Mouse (Mus musculus) heart, adult 9 months (tissue): ENCODE measurements around the gene Ltf.
A peak's percentile ranks its signal among the peaks of the same experiment; 100 is the strongest.

Experiments used
- DNase-seq, 2 experiments: peaks; one replicate each; pipeline ENCODE4 v3.0.0; 2022; ENCODE audit warnings: low spot score in 2 of 2

Gene Ltf

GRCm38 (mm10) chr9:111039966-111040365, 20.9 kb downstream of the Ltf start:
- DNase-seq = no peak

- DNase-seq = peak; percentile 72 to 73
Measured at GRCm38 (mm10) chr9:111042266-111042665, 23.2 kb downstream of the Ltf start.

GRCm38 (mm10) chr9:111046222-111046621, 27.2 kb downstream of the Ltf start:
- DNase-seq = no peak

GRCm38 (mm10) chr9:111047266-111047665, 28.2 kb downstream of the Ltf start:
- no peak for DNase-seq

GRCm38 (mm10) chr9:111048452-111048851, 29.4 kb downstream of the Ltf start:
- DNase-seq = no peak

GRCm38 (mm10) chr9:111054923-111055322, 35.9 kb downstream of the Ltf start:
- no peak for DNase-seq

- DNase-seq = no peak
Measured at GRCm38 (mm10) chr9:111055800-111056518, 36.9 kb downstream of the Ltf start.

- DNase-seq = no peak
Measured at GRCm38 (mm10) chr9:111056519-111056797, 37.4 kb downstream of the Ltf start.

- DNase-seq = peak; percentile 76 to 81
Measured at GRCm38 (mm10) chr9:111056798-111057543, 37.9 kb downstream of the Ltf start, which contains the start of gene Ccrl2. TSS of gene Ccrl2 (minus strand) at chr9:111057519.

- no peak for DNase-seq
Measured at GRCm38 (mm10) chr9:111057544-111058370, 38.7 kb downstream of the Ltf start.

GRCm38 (mm10) chr9:111058943-111059556, 40.0 kb downstream of the Ltf start:
- no peak for DNase-seq

GRCm38 (mm10) chr9:111062840-111063239, 43.8 kb downstream of the Ltf start:
- no peak for DNase-seq

- no peak for DNase-seq
Measured at GRCm38 (mm10) chr9:111067052-111067451, 48.0 kb downstream of the Ltf start.

- DNase-seq = peak; percentile 32 to 43
Measured at GRCm38 (mm10) chr9:111070546-111070961, 51.5 kb downstream of the Ltf start.

GRCm38 (mm10) chr9:111072175-111072574, 53.1 kb downstream of the Ltf start:
- peak; percentile 39 to 64 for DNase-seq

- DNase-seq = no peak
Measured at GRCm38 (mm10) chr9:111072971-111073370, 53.9 kb downstream of the Ltf start.

GRCm38 (mm10) chr9:111077745-111078144, 58.7 kb downstream of the Ltf start:
- no peak for DNase-seq

- no peak for DNase-seq
Measured at GRCm38 (mm10) chr9:111080801-111081200, 61.7 kb downstream of the Ltf start.

- no peak for DNase-seq
Measured at GRCm38 (mm10) chr9:111081765-111082164, 62.7 kb downstream of the Ltf start.

GRCm38 (mm10) chr9:111085329-111085728, 66.3 kb downstream of the Ltf start:
- no peak for DNase-seq

- no peak for DNase-seq
Measured at GRCm38 (mm10) chr9:111086137-111086536, 67.1 kb downstream of the Ltf start.
